Mouse (Mus musculus): ENCODE measurements around the gene Adamts17.

DNA sequence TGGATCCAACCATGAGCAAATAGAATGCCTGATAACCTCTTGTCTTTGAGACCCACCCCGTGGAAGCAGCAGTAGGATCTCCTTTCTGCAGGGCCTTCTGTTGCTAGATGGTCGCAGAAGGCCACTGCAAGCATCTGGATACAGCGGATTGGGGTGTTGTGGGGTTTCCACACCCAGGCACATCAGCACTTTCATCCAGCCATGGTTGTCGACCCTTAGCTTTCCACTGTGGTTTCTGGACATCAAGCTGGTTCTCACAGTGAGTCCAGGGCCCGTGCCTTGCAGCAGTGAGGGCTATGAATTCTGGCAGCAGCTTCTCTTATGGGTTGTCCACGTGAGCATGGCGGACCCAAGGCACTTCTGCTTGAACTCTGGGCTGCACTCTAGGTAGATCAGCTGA is 118.2 kb downstream of the Adamts17 start:
- no peak for TF ChIP-seq CTCF (conservative IDR thresholded peaks at IDR 0.05; ENCODE audit: low read length)
- no peak for TF ChIP-seq POU5F1 (IDR thresholded peaks at IDR 0.05; ENCODE audit: borderline replicate concordance, low read length)
- TF ChIP-seq NANOG (IDR thresholded peaks at IDR 0.05; ENCODE audit: borderline replicate concordance, low read length) = no peak

Measured in E14TG2a.4 (cell line).